Mouse (Mus musculus) lung, adult 2 months (tissue): ENCODE data around the gene Acads. TPM values are rescaled to one million over a fixed set of nuclear protein-coding genes. Genes with fewer than 3 reads are reported as not detected.

Experiments
- DNase-seq: peaks from one replicate; pipeline ENCODE4 v3.0.0; 2022
- H3K4me1 ChIP-seq: fragments of 200-500 bp; 2 replicates; pipeline ENCODE4 v1.6.1; 2011; ENCODE audit warnings: low read length; ENCODE audit not compliant: control insufficient read depth, insufficient read depth
- H3K4me3 ChIP-seq: fragments of 200-500 bp; replicated peaks from 2 replicates; pipeline ENCODE3; 2011; ENCODE audit warnings: low read depth, mild to moderate bottlenecking, control low read depth, low read length; ENCODE audit errors: extremely low read depth
- CTCF ChIP-seq: fragments of 200-500 bp; IDR thresholded peaks from 2 replicates; pipeline ENCODE4 v1.5.1; 2011; ENCODE audit warnings: mild to moderate bottlenecking, low read length, control low read depth; ENCODE audit not compliant: insufficient read depth
- POLR2A ChIP-seq: fragments of 200-500 bp; IDR thresholded peaks from 2 replicates; pipeline ENCODE4 v1.6.1; 2011; ENCODE audit warnings: low read depth, mild to moderate bottlenecking, control low read depth, low read length, borderline replicate concordance; ENCODE audit errors: extremely low read depth
- WGBS: fragments of 180-500 bp; shearing (Covaris S2); methylation state at CpG from one replicate; pipeline ENCODE4 v1.1.7; 2018; 5-methylcytosine and 5-hydroxymethylcytosine counted together
- polyA plus RNA-seq: library from polyadenylated mRNA; depleted of rRNA; stranded (reverse); fragments of >200 nt; gene quantifications from 2 replicates; pipeline ENCODE4 v1.2.3, GENCODE M21; 2012

Gene Acads
- polyA plus RNA-seq, 1 experiment: 54.3 TPM

- WGBS: 44% methylated on average over 6 of the region's 6 CpGs
Measured at GRCm38 (mm10) chr5:115160655-115161054, 41.5 kb upstream of the Acads start.

DNA sequence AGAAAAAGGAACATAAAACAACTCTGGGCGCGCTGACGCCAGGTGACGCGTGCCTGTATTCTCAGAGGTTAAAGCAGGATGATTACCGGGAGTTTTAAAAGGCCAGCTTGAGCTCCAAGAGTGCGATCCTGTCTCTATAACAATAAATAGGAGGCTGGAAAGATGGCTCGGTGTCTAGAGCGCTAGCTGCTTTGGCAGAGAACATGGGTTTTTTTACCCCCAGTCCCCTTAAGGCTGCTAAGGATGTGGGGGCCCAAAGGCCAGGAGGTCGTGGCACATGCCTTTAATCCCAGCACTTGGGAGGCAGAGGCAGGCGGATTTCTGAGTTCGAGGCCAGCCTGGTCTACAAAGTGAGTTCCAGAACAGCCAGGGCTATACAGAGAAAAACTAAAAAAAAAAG, 40.0 kb upstream of the Acads start:
- no peak for TF ChIP-seq CTCF
- no peak for TF ChIP-seq POLR2A
- peaks cover 15% of the 10 kb centered on the region for H3K4me1 ChIP-seq
- WGBS: 42% methylated on average over 12 of the region's 12 CpGs
- no peak overlapping the region for H3K4me3 ChIP-seq
- no peak for DNase-seq

More at GRCm38 (mm10) chr5:115160655-115161054, 41.5 kb upstream of the Acads start:
- TF ChIP-seq POLR2A (no peak), CTCF (no peak)
- H3K4me1 ChIP-seq: peaks cover 6% of the 10 kb centered on the region
- no peak overlapping the region for H3K4me3 ChIP-seq
- DNase-seq: no peak

- peak within 1 kb of the TSS; percentile 90 for H3K4me3 ChIP-seq
- DNase-seq: peak; percentile 99
- TF ChIP-seq CTCF (no peak), POLR2A (peak; percentile 89)
- peaks cover 20% of the 10 kb centered on the region for H3K4me1 ChIP-seq
- under 1% methylated on average over 74 of the region's 78 CpGs for WGBS
Measured at GRCm38 (mm10) chr5:115158040-115158983, 39.2 kb upstream of the Acads start, which contains the start of gene Mlec. Gene Mlec, minus strand, starts transcription at chr5:115158179.

GRCm38 (mm10) chr5:115156933-115157589, 37.9 kb upstream of the Acads start:
- H3K4me3 ChIP-seq: peak overlapping the region; percentile 80
- no peak for TF ChIP-seq POLR2A
- TF ChIP-seq CTCF: no peak
- WGBS: 1% methylated on average over 26 of the region's 26 CpGs
- peaks cover 28% of the 10 kb centered on the region for H3K4me1 ChIP-seq
- no peak for DNase-seq

DNA sequence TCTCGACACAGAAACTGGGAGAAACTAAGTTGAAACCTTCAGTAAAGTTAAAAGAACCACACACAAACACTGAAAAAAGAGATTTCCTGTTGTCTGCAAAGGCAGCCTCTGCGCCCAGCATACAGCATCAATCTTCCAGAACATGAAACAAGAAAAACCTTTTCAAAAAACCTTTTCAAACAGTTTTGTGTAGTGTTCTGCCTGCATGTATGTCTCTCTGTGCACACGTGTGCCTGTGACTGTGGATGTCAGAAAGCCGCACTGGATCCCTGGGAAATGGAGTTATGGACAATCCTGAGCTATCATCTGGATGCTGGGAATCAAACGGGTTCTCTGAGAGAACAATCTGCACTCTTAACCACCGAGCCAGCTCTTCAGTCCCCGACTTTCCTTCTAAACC, 37.3 kb upstream of the Acads start:
- peak overlapping the region; percentile 43 for H3K4me3 ChIP-seq
- H3K4me1 ChIP-seq: peaks cover 27% of the 10 kb centered on the region
- no peak for DNase-seq
- WGBS: 25% methylated on average over 7 of the region's 7 CpGs
- TF ChIP-seq CTCF (no peak), POLR2A (no peak)

DNA sequence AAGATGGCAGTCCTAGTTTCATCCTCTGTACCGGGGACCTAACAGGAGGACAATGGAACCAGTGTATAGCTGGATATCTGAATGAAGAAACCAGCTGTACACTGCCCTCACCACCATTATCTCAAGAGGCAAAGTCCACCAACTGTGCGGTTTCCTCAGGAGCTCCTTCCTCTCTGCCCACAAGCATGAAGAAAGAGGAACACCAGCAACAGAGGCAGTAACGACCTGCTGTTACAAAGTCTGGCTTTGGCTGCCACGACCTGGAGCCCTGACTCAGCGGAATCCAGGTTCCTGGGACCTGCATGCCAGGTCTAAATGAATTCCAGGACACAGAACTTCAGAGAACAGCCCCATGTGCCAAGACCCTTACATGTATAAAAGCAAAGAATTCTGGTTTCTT, 36.7 kb upstream of the Acads start:
- DNase-seq: no peak
- Histone ChIP-seq H3K4me3 (peak overlapping the region; percentile 4), H3K4me1 (peaks cover 25% of the 10 kb centered on the region)
- WGBS: 27% methylated on average over 5 of the region's 5 CpGs
- TF ChIP-seq POLR2A (no peak), CTCF (no peak)

- 37% methylated on average over 13 of the region's 13 CpGs for WGBS
- no peak for DNase-seq
- H3K4me3 ChIP-seq: peak overlapping the region; percentile 19
- TF ChIP-seq CTCF (no peak), POLR2A (no peak)
- H3K4me1 ChIP-seq: peaks cover 25% of the 10 kb centered on the region
Measured at GRCm38 (mm10) chr5:115155156-115155631, 36.0 kb upstream of the Acads start.

DNA sequence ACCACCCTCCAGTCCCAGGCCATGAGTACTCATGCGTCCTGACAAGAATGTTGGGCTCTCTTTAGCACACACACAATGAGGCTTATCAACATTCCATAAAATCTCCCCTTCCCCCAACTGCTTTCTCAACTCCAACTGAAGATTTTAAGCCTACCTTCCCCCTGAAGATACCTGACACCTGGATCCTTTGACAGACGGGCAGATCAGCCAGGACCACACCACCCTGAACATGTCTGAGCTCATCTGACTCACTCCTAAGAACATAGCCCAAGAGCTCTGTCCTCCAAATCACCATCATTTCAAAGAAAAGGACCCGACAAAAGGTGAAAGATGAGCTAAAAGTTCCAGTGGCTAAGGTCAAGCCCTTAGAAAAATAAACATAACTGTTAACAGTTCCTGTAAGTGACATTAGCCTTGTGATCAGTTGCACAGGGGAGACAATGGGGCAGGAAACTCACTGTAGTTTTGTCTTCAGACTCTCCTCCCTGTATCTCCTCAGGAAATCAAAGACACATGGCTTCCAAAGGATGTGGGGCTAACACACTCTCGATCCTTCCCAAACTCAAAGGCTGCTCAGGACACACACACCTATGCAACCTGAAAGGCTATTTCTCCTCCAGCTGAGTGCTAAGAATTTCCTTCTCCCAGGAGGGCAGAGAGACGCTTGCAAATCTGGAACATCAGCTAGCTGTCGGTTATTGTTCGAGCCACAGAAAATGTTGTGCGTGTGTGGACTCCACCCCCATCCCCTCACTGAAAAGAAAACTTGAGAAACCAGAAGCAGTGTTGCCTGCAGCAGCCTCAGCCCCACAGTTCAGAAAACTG, 33.2 kb upstream of the Acads start:
- H3K4me1 ChIP-seq: peaks cover 27% of the 10 kb centered on the region
- no peak overlapping the region for H3K4me3 ChIP-seq
- 25% methylated on average over 8 of the region's 8 CpGs for WGBS
- DNase-seq: no peak
- no peak for TF ChIP-seq CTCF

- DNase-seq: no peak
- no peak overlapping the region for H3K4me3 ChIP-seq
- TF ChIP-seq CTCF: no peak
- TF ChIP-seq POLR2A: no peak
- 77% methylated on average over 13 of the region's 13 CpGs for WGBS
- H3K4me1 ChIP-seq: peaks cover 26% of the 10 kb centered on the region
Measured at GRCm38 (mm10) chr5:115151457-115151856, 32.3 kb upstream of the Acads start.

DNA sequence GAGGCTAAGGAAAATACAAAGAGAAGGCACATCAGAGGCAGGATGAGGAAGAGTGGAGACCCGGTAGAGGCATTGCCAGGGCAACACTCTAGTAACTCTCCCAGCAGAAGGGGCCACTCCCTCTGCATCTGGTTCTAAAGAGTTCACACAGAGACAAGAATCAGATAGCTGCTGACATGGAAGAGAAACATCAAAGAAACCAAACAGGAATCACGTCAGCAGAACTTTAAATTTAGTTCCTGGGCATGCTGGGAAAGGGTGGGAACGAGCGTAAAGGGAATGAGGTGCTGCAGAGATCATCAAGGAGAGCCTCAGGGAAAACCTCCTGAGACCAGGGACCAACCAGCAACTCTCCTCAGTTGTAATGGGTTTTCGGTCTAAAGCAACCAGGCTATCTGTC, 31.8 kb upstream of the Acads start:
- no peak for DNase-seq
- H3K4me1 ChIP-seq: peaks cover 24% of the 10 kb centered on the region
- TF ChIP-seq CTCF (no peak), POLR2A (no peak)
- no peak overlapping the region for H3K4me3 ChIP-seq
- WGBS: 64% methylated on average over 5 of the region's 5 CpGs
